In the genomic region with DNA sequence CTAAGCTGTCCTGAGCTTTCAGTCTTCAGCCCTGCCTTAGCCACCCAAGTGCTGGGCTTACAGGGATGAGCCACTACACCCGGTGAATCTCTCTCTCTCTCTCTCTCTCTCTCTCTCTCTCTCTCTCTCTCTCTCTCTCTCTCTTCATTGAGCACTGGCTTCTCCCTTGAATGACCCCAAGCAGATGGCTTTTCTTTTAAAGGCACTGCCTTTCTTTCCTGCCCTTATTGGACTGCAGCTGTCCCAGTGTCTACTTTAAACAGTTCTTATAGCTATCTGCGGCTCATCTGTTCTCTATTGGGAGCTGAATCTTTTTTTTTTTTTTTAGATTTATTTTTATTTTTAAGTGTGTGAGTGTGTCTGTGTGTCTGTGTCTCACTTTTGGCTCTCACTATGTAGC, we compare ENCODE assay signal across 19 mouse cellular contexts. TPM values are rescaled to one million over a fixed set of nuclear protein-coding genes. Genes with fewer than 3 reads are reported as not detected.
"Had no signal": no experiment of that assay in that cellular context is flagged by ENCODE, and none has a peak within 500 bp of the region (broad histone marks: within the 10 kb centered on the region; RNA-seq: fewer than 3 reads in every experiment).

No protein-coding gene starts in this region.

- H3K9ac ChIP-seq: neural tube, embryonic 13.5 days; neural tube, embryonic 15.5 days; stomach, embryonic 15.5 days had no signal

- H3K9me3 ChIP-seq: neural tube, embryonic 13.5 days; neural tube, embryonic 15.5 days; stomach, embryonic 15.5 days had no signal

- H3K4me2 ChIP-seq: neural tube, embryonic 13.5 days; neural tube, embryonic 15.5 days; stomach, embryonic 15.5 days had no signal

- H3K4me3 ChIP-seq: neural tube, embryonic 13.5 days; neural tube, embryonic 15.5 days; stomach, embryonic 15.5 days had no signal

- H3K27ac ChIP-seq: neural tube, embryonic 13.5 days; neural tube, embryonic 15.5 days; stomach, embryonic 15.5 days; stomach, postnatal 0 days had no signal

- DNase-seq: retina, postnatal 1 day; right cerebral cortex, adult 18-20 months; right cerebral cortex, postnatal 14 days; right cerebral cortex, postnatal 25 days; right cerebral cortex, postnatal 4 days; spleen, adult 18-20 months; thymus, adult 18-20 months; thymus, adult 2 months; thymus, postnatal 14 days; thymus, postnatal 25 days; thymus, postnatal 36 days; thymus, postnatal 4 days had no signal

- H3K27me3 ChIP-seq: neural tube, embryonic 13.5 days; neural tube, embryonic 15.5 days; stomach, embryonic 15.5 days had no signal

- H3K4me1 ChIP-seq: neural tube, embryonic 15.5 days; stomach, embryonic 15.5 days had no signal

RNA-seq across cellular contexts. Expression of a gene that starts 37.3 kb away (rescaled TPM):
- polyA plus RNA-seq: small intestine, adult 2 months; spleen, adult 2 months; stomach, embryonic 15.5 days; stomach, embryonic 16.5 days; stomach, postnatal 0 days; thymus, adult 2 months had no signal
